Mouse (Mus musculus) ovary, postnatal 36 days (tissue): ENCODE data around the gene Zfr2.

Source experiments
- DNase-seq: peaks from one replicate; pipeline ENCODE4 v3.0.0; 2022; ENCODE audit warnings: low spot score, mixed read lengths

Zfr2 gene

DNA sequence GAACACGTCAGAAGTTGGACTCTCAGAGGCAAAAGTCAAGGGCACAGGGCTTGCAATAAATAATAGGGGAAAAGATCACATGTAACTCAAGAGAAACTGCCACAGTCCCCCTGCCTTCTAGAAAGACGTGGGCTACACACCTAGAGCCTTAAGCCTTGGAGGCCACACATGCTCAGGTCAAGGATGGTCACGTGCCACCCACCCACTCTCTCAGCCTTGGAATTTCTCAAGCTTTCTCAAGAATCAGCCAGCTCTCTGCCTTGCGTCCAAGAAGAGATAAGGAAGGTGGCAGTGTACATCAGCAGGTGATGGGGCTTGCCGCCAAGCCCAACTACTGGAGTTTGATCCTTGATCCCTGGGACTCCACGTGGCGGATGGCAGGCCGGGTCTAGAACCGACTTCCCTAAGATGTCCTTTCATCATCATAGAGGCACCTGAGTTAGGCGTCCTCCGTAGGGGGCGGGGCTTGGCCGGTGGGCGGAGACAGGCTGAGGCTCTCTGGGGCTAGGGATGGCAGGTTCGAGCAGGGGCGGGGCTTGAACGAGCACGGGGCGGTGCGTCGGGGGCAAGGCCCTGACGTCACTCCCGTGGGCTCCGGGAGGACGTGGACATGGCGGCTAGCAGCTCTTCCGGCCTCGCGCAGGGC lies at the start of gene Zfr2:
Zfr2 (plus strand) TSS at position 576 of the 646 bp plus-strand sequence.
- peak; percentile 91 for DNase-seq

DNA sequence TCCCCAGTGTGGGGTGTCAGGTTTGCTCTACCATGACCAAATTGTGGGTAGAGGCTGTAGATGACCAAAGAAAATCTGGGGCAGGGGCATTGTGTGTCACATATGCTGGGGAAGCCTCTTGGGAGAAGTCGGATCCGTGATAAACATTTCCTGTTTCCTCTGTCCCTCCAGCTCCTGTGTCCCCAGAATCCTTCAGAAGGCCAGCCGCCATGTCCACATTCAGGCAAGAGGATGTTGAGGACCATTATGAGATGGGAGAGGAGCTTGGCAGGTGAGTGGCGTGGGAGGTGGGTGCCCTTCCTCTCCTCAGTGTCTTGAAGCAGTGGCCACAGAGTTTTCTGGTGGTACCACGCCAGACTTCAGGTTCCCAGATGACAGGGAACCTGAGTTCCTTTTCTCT lies 49.1 kb upstream of the Zfr2 start, which contains the start of gene 4930442H23Rik:
4930442H23Rik (minus strand) TSS at position 45 of the 400 bp plus-strand sequence.
- no peak for DNase-seq

DNA sequence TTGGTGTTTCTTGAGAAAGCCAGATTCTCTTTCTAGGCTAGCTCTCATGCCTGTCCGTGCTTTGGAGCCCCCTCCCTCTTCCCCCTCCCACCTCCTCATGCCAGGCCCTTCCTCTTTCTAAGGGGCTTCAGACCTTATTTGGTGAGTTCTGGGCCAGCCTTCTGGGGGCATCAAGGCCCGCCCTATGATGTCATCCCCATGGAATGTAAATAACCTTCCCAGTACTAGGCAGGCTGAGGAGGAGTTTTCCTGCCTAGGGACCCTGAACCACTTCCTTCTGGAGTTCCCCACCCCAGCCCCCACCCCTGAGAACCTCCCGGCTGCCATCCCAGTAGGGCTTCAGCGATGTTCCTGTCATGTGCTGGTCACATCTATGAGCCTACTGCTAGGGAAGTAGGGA lies 48.2 kb upstream of the Zfr2 start:
- no peak for DNase-seq

DNA sequence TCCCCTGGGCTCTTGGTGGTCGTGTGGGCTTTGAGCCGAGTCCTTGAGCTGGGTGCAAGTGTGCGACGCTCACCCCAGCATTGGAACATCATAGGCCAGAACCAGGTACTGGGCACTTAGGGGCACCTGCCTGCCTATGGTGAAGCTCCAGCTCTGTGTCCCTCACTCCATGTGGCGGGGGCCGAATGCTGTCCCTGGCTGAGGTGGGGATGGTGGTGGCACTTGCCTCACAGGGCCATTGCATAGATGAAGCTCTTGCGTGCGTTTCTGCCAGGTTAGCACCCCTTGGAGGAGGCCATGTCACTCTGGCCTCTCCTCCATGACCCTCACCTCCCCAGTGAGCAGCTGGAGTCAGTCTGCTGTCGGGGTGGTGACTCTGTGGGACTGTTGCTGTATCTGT lies 45.8 kb upstream of the Zfr2 start:
- DNase-seq = no peak

DNA sequence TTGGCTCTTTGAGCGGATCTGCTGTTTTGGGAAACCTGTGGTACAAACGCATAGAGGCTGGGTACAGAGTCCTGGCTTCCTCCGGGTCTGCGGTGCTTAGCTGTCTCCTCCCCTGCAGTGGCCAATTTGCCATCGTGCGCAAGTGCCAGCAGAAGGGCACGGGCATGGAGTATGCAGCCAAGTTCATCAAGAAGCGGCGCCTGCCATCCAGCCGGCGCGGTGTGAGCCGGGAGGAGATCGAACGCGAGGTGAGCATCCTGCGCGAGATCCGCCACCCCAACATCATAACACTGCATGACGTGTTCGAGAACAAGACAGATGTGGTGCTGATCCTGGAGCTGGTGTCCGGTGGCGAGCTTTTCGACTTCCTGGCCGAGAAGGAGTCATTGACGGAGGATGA lies 43.1 kb upstream of the Zfr2 start:
- DNase-seq = no peak

DNA sequence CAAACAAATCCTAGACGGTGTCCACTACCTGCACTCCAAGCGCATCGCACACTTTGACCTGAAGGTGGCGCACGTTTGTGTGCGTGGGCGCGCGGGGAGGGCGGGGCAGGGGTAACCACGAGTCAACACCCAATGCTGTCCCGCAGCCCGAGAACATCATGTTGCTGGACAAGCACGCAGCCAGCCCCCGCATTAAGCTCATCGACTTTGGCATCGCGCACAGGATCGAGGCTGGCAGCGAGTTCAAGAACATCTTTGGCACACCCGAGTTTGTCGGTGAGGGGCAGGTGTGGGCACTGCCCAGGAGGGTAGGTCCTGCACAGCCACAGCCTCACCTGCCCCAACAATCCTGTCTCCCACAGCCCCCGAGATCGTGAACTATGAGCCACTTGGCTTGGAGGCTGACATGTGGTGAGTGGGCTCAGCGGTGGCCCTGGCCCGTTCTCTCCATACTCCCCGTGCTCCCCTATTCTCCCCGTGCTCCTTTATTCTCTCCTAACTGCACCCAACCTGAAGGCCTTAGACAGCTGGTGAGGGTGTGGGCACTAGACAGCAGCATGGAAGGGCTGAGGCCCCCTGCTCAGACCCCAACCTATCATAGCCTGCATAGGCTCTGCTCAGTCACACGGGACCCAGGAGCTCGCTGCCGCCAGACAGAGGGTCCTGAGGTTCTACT lies 42.6 kb upstream of the Zfr2 start:
- no peak for DNase-seq

DNA sequence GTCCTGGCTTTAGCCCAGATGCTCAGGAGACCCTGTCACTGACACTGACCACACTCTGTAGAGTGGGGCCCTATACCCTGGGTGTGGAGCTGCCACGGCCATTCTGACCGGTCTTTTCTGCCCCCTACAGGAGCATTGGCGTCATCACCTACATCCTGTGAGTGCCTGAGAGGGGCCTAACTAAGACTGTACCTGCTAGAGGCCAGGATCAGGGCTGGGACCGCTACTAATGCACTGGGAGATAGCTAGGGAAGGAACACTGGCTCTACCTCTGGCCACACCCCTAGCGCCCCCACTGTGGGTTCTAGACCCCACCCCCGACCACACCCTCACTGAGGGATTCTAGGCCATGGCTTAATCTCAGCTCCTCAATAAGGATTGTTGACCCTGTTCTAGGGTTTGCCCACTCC lies 42.0 kb upstream of the Zfr2 start:
- no peak for DNase-seq

DNA sequence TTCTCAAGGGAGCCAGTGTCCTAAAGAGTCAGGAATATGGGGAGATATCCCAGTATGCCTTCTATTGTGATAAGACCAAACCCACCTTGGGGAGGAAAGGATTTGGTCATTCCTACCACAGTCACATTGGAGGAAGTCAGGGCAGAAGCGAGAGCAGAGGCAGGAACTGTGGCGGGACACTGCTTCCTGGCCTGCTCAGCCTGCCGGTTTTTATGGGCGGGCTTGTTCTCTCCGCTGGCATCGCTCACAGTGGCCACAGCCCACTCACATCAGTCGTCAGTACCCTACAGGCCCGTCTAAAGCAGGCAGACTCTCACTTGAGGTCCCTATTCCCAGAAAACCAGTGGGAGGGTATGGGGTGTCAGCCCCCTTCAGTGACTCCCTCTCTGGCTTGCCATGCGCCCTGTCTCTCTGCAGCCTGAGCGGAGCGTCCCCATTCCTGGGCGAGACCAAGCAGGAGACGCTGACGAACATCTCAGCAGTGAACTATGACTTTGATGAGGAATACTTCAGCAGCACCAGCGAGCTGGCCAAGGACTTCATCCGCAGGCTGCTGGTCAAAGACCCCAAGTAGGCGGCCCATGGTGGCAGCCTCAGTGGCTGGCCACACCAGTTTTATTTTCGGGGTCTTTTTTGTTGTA lies 41.5 kb upstream of the Zfr2 start:
- no peak for DNase-seq

DNA sequence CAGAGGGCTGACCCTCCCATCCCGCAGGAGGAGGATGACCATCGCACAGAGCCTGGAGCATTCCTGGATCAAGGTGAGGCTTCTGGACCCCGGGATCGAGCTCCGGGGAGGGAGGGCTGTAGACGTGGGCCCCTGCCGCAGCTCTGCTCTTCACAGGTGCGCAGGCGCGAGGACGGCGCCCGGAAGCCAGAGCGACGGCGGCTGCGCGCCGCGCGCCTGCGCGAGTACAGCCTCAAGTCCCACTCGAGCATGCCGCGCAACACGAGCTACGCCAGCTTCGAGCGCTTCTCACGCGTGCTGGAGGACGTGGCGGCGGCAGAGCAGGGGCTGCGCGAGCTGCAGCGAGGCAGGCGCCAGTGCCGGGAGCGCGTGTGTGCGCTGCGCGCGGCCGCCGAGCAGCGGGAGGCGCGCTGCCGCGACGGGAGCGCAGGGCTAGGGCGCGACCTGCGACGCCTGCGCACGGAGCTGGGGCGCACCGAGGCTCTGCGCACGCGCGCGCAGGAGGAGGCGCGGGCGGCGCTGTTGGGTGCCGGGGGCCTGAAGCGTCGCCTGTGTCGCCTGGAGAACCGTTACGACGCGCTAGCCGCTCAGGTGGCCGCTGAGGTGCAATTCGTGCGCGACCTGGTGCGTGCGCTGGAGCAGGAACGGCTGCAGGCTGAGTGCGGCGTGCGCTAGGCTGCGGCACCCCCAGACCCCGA lies 40.5 kb upstream of the Zfr2 start:
- peak; percentile 83 for DNase-seq

DNA sequence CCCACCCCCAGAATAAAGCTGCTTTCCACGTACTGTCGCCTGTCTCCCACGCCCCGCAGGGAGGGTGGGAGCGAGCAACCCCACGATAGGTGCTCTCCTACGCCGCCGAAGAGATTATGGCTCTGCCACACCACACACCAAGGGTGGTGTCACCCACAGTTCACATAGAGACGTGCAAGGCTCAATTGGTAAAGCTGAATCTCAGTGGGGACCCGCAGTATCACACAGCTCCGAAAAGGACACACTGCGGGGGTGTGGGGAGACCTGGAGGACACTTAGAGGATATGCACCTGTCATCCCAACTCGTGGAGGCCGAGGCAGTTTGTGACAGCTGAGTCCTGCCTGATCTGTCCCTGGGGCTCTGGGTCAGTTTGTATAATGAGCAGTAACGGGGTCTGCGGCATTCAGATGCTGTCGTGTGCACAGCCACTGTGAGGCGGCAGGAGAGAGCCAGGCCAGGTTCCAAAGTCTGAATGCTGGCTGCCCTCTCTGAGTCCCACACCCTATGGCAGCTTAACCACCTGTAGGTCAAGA lies 39.9 kb upstream of the Zfr2 start:
- DNase-seq = no peak

DNA sequence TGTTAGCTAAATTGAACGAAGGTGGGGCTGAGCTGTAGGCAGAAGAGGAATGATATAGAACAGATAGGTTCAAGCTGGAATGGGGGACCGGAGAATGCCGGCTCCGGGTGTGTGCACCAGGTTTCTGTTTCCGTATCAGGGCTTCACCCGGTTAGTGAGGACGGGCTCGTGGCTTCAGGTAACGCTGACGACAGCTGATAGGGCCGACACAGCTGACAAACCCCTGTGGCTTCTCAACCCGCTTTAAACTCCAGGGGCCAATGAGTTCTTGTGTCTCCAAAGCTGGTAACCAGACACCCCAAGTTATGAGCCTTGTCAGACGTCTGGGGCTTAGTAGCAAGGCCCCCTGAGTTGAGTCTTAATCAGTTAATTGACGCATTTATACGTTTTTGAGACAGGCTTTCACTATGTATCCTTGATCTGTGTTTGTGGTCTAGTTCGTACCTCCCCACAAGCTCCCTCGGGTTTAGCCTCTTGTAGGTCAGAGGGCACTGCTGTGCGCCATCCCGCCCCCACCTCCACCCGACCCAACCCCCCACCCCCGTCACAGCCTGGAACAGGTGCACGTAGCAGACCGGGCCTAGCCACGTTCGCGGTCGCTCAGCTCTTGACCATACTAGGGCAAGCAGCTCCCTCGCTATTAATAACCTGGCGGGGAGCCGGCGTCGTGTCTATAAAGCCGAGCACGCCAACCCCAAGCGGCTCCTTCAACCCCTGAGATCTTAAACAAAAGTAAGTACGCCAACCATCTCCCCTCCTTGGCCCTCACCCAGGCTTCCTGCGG lies 38.8 kb upstream of the Zfr2 start:
- no peak for DNase-seq

DNA sequence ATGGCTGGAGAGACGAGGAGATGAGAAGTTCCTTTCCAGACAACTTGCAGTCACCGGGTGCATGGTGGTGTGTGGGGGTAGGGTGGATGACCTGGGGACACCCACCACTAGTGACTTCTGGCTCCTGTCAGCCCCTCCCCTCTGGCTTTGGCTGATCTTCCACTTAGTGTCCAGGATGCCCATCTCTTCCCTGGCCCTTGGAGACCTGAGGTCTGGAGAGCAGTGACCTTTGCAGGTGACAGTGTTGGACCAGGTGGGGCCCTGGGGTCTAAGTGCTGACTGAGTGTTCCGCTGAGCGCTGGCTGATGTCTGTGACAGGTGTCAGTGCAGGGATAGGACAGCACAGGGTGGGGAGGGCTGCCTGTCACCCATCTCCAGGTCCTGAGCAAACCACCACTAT lies 37.7 kb upstream of the Zfr2 start:
- DNase-seq = no peak

DNA sequence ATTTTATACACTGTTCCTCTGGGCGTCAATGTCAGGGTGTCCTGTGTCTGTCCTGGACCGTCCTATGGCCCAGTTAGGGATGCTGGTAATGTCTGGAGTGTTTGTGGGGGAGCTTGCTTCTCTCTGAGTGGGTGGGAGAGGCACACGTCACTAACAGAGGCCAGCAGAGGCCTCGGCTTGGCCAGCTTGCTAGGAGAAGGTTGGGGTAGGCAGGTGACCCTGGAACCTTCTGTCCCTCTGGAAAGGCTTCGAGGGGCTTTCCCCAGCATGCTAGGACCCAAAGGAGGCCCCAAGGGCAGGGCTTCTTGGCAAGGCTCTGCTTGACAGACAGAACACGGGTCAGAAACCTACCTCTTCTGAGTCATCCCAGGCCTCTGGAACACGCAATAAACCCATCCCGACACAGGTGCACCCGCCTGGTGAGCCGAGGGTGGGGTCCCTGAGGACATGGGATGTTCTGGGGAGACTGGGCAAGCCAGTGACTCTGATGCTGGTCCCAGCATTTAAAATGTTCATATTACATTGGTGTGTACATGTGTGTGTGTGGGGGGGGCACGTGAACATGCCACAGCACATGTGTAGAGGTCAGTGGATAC lies 36.4 kb upstream of the Zfr2 start:
- DNase-seq = no peak

DNA sequence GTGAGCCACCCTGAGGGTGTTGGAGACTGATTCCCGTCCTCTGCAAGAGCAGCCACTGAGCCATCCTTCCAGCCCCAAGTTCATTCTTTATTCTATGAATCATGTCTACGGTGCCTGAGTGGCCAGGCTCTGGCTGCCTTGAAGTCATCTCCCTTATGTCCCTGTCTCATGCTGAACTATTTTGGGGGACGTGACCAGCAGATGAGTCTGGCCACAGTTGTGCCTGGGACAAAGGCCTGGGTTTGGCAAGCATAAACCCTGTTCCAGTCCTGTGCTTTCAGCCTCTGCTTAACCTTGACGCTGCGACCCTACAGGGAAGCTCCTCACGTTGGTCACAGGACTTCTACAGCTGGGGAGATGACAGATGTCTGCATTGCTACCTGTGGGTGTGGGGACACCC lies 35.6 kb upstream of the Zfr2 start:
- DNase-seq = no peak

DNA sequence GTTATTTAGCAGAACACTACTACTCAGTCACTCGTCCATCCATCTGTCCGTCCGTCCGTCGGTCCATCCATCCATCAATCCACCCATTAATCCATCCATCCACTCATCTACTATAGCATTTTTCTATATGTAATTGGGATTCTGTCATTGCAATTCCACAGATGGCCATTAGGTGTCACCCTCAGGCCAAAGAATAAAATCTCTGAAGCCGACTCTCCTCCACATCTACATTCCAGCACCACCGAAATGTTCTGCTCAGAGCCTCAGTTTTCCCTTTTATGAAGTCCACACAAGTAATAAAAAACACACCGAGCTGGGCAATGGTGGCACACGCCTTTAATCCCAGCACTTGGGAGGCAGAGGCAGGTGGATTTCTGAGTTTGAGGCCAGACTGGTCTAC lies 34.7 kb upstream of the Zfr2 start:
- no peak for DNase-seq

DNA sequence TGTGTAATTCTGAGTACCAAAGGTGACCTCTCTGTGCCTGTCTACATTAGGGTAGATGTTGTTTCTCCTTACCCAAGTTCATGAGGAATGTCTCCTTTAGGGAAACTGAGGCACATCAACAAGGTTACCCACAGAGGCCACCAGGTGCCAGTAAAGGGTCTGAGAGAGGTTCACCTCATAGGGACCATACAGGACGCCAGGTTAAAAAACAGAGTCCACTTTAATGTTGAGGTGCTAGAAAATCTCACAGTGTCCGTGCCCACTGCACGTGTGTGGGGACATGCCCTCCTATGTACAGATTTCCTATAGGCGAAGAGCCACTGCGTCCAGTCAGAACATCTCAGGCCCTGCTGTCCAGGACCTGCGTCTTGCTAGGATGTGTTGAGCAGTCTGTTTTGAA lies 34.0 kb upstream of the Zfr2 start:
- no peak for DNase-seq

DNA sequence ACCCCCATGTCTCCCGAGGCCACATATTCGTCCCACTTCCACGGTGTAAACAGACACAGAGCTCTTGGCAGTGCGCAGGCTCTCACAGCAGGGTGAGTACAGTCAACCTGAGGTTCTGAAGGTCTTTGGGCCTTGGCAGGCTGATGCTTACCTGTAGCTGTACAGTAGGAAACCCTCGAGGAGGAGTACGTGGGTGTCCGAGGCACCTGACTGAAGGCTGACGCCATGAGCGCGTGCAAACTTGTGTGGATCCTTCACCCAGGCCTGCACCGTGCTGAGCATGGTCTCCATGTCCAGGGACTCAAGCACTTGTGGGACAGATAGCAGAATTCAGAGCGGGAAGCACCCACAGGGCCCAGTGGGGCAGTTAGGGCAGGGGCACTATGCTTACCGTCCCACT lies 32.8 kb upstream of the Zfr2 start:
- no peak for DNase-seq

DNA sequence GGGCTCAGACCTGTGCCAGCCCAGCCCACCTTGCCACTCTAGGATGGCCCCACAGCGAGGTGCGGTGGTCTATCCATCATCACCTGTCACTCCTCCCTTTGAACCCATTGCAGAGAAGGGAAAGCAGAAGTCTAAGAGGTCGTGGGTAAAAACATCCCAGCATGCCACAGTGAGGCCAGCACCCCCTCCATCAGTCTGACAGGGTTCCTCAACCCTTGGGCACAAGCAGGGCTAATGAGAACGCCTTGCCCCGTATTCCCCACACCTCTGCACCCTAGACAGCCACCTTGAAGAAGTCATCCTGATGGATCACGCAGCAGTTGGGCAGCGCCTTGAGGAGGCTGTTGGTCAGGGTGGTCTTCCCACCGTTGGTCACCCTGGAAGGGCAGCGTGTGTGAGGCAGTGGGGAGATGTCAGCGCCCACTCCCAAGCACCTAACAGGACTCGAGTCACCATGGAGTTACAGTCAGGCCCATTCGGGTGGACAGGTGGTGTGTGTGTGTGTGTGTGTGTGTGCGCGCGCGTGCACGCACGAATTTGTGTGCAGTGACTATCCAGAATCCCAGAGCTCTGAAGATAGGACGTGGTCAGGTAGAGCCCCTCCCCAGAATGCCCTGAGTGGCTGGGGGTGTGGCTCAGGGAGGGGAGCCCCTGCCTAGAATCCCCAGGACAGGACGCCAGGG lies 32.2 kb upstream of the Zfr2 start:
- DNase-seq = no peak

DNA sequence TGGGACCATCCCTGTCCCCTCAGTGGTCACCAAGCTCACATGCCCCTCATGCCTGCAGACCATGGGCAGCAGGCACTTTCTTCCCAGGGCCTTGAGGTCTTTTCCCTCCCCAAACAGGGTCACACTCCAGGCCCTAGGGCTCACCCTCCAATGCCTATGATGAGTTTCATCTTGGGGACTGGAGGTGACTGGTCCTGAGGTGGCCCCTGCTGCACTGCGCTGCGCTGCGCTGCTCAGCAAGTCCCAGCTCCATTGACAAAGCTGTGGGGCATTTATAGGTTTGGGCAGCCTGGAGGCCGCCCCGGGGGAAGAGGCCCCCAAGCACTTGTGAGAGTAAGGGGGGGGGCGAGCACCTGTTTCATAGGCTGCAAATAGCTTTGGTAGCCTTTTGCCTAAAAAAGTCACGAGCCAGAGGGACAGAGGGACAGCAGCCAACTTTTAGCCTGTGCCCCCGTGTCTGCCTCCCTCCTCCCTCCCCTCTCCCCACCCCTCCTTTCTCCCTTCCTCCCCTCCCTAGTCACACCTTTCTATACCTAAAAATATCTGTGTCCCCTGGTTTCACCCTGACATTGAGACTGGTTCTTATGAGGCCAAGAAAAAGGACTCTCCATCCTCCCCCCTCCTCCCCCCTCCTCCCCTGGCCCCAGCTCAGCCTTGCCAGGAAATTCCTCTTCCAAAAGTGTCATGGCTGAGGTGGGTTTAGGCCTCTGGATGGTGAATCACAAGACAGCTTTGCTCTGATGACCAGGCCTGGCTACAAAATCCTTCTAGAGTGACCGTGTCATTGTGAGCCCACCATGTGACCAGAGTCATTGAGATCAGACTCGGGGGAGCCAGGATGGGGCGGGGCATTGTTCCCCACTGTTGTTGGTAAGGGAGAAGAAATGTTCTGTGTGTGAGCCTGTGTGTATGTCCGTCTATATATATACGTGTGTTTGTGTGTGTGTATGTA lies 30.9 kb upstream of the Zfr2 start, which contains the start of gene Nmrk2:
Nmrk2 (minus strand) TSS at position 245 of the 952 bp plus-strand sequence.
- DNase-seq = no peak
